Mouse (Mus musculus) liver, postnatal 0 days (tissue): Measurements from ENCODE around the gene Slc46a3. TPM values are rescaled to one million over a fixed set of nuclear protein-coding genes. Genes with fewer than 3 reads are reported as not detected.
A peak's percentile ranks its signal among the peaks of the same experiment; 100 is the strongest.

Source experiments
- ATAC-seq: fragments of 200-750 bp; cut with Nextera tagmentation; 2 replicates; pipeline ENCODE4 v1.8.0; 2017; ENCODE audit warnings: mild to moderate bottlenecking, moderate library complexity
- DNase-seq: peaks from one replicate; pipeline ENCODE4 v3.0.0-alpha.2; 2016
- H3K27ac ChIP-seq: fragments of 300-500 bp; sonication (generic); 2 replicates; pipeline ENCODE4 v1.5.1; 2014; ENCODE audit warnings: antibody characterized with exemption, moderate library complexity, mild to moderate bottlenecking, low read depth
- H3K27me3 ChIP-seq: fragments of 300-500 bp; sonication (generic); 2 replicates; pipeline ENCODE4 v1.6.1; 2014; ENCODE audit warnings: low read length, control low read depth, mixed read lengths; ENCODE audit not compliant: insufficient read depth
- H3K36me3 ChIP-seq: fragments of 300-500 bp; sonication (generic); replicated peaks from 2 replicates; pipeline ENCODE4 v1.6.1; 2014; ENCODE audit warnings: mild to moderate bottlenecking, control low read depth, low read length, moderate library complexity, mixed read lengths; ENCODE audit not compliant: insufficient read depth
- H3K4me1 ChIP-seq: fragments of 300-500 bp; sonication (generic); 2 replicates; pipeline ENCODE4 v1.6.1; 2014; ENCODE audit warnings: antibody characterized with exemption, mild to moderate bottlenecking, control low read depth; ENCODE audit not compliant: insufficient read depth
- H3K4me2 ChIP-seq: fragments of 300-500 bp; sonication (generic); 2 replicates; pipeline ENCODE4 v1.6.1; 2014; ENCODE audit warnings: low read depth, mild to moderate bottlenecking, low read length, moderate library complexity, mixed read lengths
- H3K4me3 ChIP-seq: fragments of 300-500 bp; sonication (generic); 2 replicates; pipeline ENCODE4 v1.5.1; 2014; ENCODE audit warnings: low read depth, low read length
- H3K9ac ChIP-seq: fragments of 300-500 bp; sonication (generic); replicated peaks from 2 replicates; pipeline ENCODE4 v1.6.1; 2014; ENCODE audit warnings: mild to moderate bottlenecking, moderate library complexity
- H3K9me3 ChIP-seq: fragments of 300-500 bp; sonication (generic); 2 replicates; pipeline ENCODE4 v1.6.1; 2016; ENCODE audit warnings: mild to moderate bottlenecking, control low read depth, low read length, mixed read lengths
- CTCF ChIP-seq: sonication (generic); IDR thresholded peaks from 2 replicates; pipeline ENCODE4 v1.5.1; 2016; ENCODE audit warnings: antibody characterized with exemption, low read depth
- EP300 ChIP-seq: IDR thresholded peaks from 2 replicates; pipeline ENCODE4 v1.6.1; 2016; ENCODE audit warnings: antibody characterized with exemption, low read depth, mild to moderate bottlenecking
- WGBS: fragments of 180-500 bp; shearing (Covaris S2); extraction: QIAGEN DNeasy Blood & Tissue Kit; methylation state at CpG from one replicate; pipeline ENCODE4 v1.1.7; 2014; ENCODE audit not compliant: insufficient replicate concordance; 5-methylcytosine and 5-hydroxymethylcytosine counted together
- polyA plus RNA-seq: library from polyadenylated mRNA; unstranded; fragments of >200 nt; fragmentation: Nextera tagmentation; extraction: Ambion mirVana; gene quantifications from 2 replicates; pipeline ENCODE4 v1.2.1, GENCODE M21; 2015

Slc46a3 gene
- polyA plus RNA-seq, 1 experiment from 2014 or later: 8.9 TPM

DNA sequence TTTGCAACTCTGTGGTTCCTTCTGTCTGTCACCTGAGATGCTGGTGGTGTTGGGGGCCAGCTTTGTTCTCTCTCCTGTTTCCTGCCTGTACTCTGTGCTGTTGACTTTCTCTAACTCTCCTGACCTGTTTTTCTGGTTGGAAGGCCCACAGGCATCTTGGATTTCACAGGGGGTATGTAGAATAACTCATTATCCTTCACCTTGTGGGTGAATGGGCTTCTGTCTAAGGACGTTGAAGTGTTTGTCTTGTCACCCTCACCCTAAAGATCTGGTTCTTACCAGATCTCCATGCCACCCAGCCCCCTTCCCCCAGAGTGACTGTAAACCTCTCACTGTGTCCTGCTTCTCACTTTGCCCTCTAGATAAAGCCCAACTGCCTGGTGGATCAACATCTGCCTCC is 24.3 kb downstream of the Slc46a3 start:
- no peaks in the 10 kb centered on the region for H3K27me3 ChIP-seq
- 68% methylated on average over 1 of the region's 1 CpGs for WGBS
- H3K9ac ChIP-seq: no peak overlapping the region
- TF ChIP-seq EP300: no peak
- TF ChIP-seq CTCF: no peak
- DNase-seq (no peak), ATAC-seq (no peak)
- no peaks in the 10 kb centered on the region for H3K9me3 ChIP-seq
- no peak overlapping the region for H3K4me3 ChIP-seq
- H3K36me3 ChIP-seq: peaks cover 64% of the 10 kb centered on the region
- H3K4me2 ChIP-seq: no peak overlapping the region
- H3K27ac ChIP-seq: no peak overlapping the region
- H3K4me1 ChIP-seq: no peaks in the 10 kb centered on the region

DNA sequence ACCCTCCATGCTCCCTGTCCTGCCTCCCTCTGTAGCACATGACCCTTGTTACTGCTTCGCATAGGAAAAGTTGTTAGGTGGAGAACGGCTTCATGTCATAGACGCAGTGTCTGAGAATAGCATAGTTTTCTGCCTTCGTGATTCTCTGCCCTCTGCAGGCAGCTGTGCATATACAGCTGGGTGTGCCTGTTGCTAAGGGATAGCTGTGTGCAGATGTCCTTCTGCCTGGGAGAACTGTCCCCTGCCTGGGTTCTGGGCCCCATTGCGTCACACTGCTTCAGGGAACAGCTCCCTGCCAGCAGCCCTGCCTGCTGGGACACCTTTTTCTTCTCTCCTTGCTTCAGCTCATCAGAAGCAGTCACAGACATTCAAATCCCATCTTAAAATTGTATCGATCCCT is 25.0 kb downstream of the Slc46a3 start:
- no peak overlapping the region for H3K9ac ChIP-seq
- H3K4me3 ChIP-seq: no peak overlapping the region
- H3K36me3 ChIP-seq: peaks cover 65% of the 10 kb centered on the region
- no peak overlapping the region for H3K4me2 ChIP-seq
- no peak overlapping the region for H3K27ac ChIP-seq
- DNase-seq (no peak), ATAC-seq (no peak)
- H3K4me1 ChIP-seq: no peaks in the 10 kb centered on the region
- H3K27me3 ChIP-seq: no peaks in the 10 kb centered on the region
- WGBS: 70% methylated on average over 6 of the region's 6 CpGs
- TF ChIP-seq CTCF (peak; percentile 19; the same call in 1 of the 2 replicates), EP300 (no peak)
- no peaks in the 10 kb centered on the region for H3K9me3 ChIP-seq

DNA sequence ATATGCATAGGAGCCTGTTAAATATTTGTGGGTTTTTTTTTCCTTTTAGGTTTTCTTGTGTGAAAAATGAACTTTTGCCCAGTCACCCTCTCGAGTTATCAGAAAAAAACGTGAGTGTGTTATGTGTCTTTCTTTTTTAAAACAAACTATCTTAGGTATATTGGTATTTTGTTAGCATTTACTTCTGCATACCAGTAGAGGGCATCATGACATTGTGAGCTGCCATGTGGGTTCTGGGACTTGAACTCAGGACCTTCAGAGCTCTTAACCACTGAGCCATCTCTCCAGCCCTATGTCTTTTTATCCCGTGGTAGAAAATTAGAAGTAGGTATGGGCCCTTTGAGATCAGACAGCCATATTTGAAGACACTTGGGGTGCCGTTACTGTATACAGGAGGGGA is 25.9 kb downstream of the Slc46a3 start:
- H3K4me2 ChIP-seq: no peak overlapping the region
- no peaks in the 10 kb centered on the region for H3K4me1 ChIP-seq
- H3K9me3 ChIP-seq: no peaks in the 10 kb centered on the region
- no peak for TF ChIP-seq EP300
- peak; percentile 53 for TF ChIP-seq CTCF
- H3K36me3 ChIP-seq: peaks cover 67% of the 10 kb centered on the region
- no peak overlapping the region for H3K9ac ChIP-seq
- 80% methylated on average over 4 of the region's 4 CpGs for WGBS
- no peak overlapping the region for H3K4me3 ChIP-seq
- H3K27me3 ChIP-seq: no peaks in the 10 kb centered on the region
- ATAC-seq (no peak), DNase-seq (no peak)
- no peak overlapping the region for H3K27ac ChIP-seq

DNA sequence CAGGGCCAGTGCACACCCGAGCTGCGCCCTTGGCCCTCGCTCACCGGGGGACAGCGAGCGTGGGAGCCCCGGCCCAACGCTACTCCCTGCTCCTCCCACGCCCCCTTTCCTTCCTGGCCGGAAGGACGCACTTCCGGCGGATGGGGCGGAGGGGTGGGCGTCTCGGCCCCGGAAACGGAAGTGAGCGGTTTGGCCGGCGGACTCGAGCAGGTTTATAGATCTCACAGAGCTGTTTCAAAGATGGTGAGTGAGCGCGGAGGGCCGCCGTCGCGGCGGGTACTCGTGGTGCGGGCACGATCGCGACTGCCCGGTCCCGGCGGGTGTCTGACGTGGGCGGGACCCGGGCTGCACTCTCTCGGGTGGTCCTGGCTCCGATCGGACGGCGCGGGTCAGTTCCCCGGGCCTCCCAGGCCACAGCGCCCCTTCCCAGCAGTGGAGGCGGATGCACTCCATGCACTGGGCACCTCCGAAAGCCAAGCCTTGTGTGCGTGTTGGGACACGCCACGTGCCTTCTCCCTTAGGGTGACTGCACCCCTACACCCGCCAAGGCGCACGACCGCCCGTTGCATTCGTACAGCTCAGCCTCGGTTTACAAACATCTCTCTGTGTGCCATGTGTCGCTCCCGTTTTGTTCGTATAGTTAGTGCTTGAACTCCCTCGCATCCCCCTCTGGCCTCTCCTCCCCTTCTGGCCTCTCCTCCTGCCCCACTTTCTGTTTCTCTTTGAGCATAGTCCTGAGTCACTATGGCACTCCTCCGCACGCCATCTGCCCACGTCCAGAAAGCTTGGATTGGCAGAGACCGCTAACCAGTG is 34.0 kb downstream of the Slc46a3 start, which contains the start of gene Pomp:
Gene Pomp (plus strand): TSS at position 13 of the 813 bp plus-strand sequence.
- peak within 1 kb of the TSS; percentile 91 for H3K9ac ChIP-seq
- H3K9me3 ChIP-seq: no peaks in the 10 kb centered on the region
- DNase-seq (peak; percentile 91), ATAC-seq (peak; percentile 92)
- peak; percentile 69 for TF ChIP-seq EP300
- 0 out of 2 replicates have a peak, but pooled peaks have one; percentile 11 for TF ChIP-seq CTCF
- peaks cover 9% of the 10 kb centered on the region for H3K4me1 ChIP-seq
- peak within 1 kb of the TSS; percentile 72 for H3K4me2 ChIP-seq
- peaks cover 28% of the 10 kb centered on the region for H3K36me3 ChIP-seq
- WGBS: under 1% methylated on average over 57 of the region's 68 CpGs
- H3K27ac ChIP-seq: peak within 1 kb of the TSS; percentile 91
- H3K4me3 ChIP-seq: peak within 1 kb of the TSS; percentile 89
- no peaks in the 10 kb centered on the region for H3K27me3 ChIP-seq

DNA sequence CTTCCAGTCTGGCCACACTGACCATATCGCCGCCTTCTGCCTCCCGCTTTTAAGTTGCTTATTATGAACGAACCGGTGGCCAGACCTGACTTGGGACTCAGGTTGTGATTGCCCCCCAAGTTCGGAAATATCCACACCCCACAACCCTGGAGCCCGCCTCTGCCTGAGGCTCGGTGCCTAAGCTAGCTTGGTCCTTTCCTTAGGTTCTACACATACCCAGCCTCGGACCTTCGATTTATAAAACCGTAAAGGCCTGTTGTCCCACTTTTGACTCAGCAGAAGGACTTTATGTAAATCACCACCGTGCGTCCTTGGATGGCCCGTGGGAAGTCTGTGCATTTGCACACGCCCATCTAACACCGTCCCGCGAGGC is 34.6 kb downstream of the Slc46a3 start:
- peaks cover 26% of the 10 kb centered on the region for H3K36me3 ChIP-seq
- TF ChIP-seq EP300: no peak
- no peak for TF ChIP-seq CTCF
- DNase-seq (no peak), ATAC-seq (no peak)
- H3K27ac ChIP-seq: peak overlapping the region; percentile 91
- 2% methylated on average over 18 of the region's 18 CpGs for WGBS
- H3K4me3 ChIP-seq: peak overlapping the region; percentile 89
- peak overlapping the region; percentile 91 for H3K9ac ChIP-seq
- H3K4me1 ChIP-seq: peaks cover 9% of the 10 kb centered on the region
- H3K9me3 ChIP-seq: no peaks in the 10 kb centered on the region
- peak overlapping the region; percentile 72 for H3K4me2 ChIP-seq
- H3K27me3 ChIP-seq: no peaks in the 10 kb centered on the region

DNA sequence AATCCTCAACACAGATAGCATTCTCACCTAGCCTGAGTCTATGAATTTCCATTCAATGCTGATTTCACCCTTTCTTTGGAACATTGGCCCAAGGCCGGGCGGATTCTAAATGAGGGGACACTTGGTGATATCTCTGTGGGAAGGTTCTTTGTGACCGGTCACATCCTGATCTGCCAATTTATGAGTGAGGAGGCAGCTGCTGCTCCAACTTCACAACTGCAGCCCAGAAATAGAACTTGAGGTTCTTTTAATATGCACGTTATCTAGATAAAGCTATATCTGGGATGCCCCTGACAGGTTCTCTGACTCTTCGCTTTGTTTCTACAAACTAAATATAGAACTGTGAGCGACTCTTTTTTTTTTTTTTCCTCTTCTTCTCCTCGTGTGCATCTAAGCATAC is 44.4 kb downstream of the Slc46a3 start:
- 52% methylated on average over 7 of the region's 7 CpGs for WGBS
- TF ChIP-seq CTCF (no peak), EP300 (no peak)

More for the DNA sequence above, 44.4 kb downstream of the Slc46a3 start:
- H3K27ac ChIP-seq: no peak overlapping the region
- H3K4me3 ChIP-seq: no peak overlapping the region
- no peak overlapping the region for H3K4me2 ChIP-seq
- H3K9me3 ChIP-seq: no peaks in the 10 kb centered on the region
- no peak overlapping the region for H3K9ac ChIP-seq
- H3K4me1 ChIP-seq: no peaks in the 10 kb centered on the region
- no peak for ATAC-seq
- H3K27me3 ChIP-seq: no peaks in the 10 kb centered on the region
- DNase-seq: no peak
- no peaks in the 10 kb centered on the region for H3K36me3 ChIP-seq
